Mouse (Mus musculus) T-helper 1 cell (primary cell): ENCODE data around the gene Gm42791.

Experiments
- in situ Hi-C: fragments of 300-600 bp; cut with MboI, MseI; formaldehyde crosslinking; loops from one replicate; pipeline ENCODE4 v1.15.1; 2025; ENCODE audit warnings: high pct_unique_total_duplicates

Gm42791 gene

GRCm38 (mm10) chr5:148978458-148979165 lies 16.3 kb downstream of the Gm42791 start:
- in situ Hi-C loops: no loop called here

- in situ Hi-C loops: no loop called here
These were observed 17.1 kb downstream of the Gm42791 start for GRCm38 (mm10) chr5:148977698-148978457.

GRCm38 (mm10) chr5:148976876-148977275 lies 18.1 kb downstream of the Gm42791 start:
- in situ Hi-C loops: no loop called here

GRCm38 (mm10) chr5:148975035-148975434 lies 19.9 kb downstream of the Gm42791 start:
- in situ Hi-C loops: no loop called here

GRCm38 (mm10) chr5:148973019-148973668 lies 21.8 kb downstream of the Gm42791 start:
- in situ Hi-C loops: no loop called here

GRCm38 (mm10) chr5:148972167-148972566 lies 22.8 kb downstream of the Gm42791 start:
- in situ Hi-C loops: no loop called here

- in situ Hi-C loops: no loop called here
These were observed 25.3 kb downstream of the Gm42791 start for GRCm38 (mm10) chr5:148969648-148970047.

GRCm38 (mm10) chr5:148968958-148969576 lies 25.9 kb downstream of the Gm42791 start:
- in situ Hi-C loops: no loop called here

GRCm38 (mm10) chr5:148968179-148968578 lies 26.8 kb downstream of the Gm42791 start:
- in situ Hi-C loops: no loop called here

GRCm38 (mm10) chr5:148966395-148966794 lies 28.6 kb downstream of the Gm42791 start:
- in situ Hi-C loops: no loop called here

- in situ Hi-C loops: no loop called here
These were observed 29.1 kb downstream of the Gm42791 start for GRCm38 (mm10) chr5:148965691-148966333.

- in situ Hi-C loops: no loop called here
These were observed 29.8 kb downstream of the Gm42791 start for GRCm38 (mm10) chr5:148965089-148965591.

- in situ Hi-C loops: no loop called here
These were observed 30.7 kb downstream of the Gm42791 start for GRCm38 (mm10) chr5:148964251-148964650.

- in situ Hi-C loops: no loop called here
These were observed 34.7 kb downstream of the Gm42791 start for GRCm38 (mm10) chr5:148960211-148960610.

- in situ Hi-C loops: no loop called here
These were observed 35.6 kb downstream of the Gm42791 start for GRCm38 (mm10) chr5:148959068-148959990.

GRCm38 (mm10) chr5:148958355-148958754 lies 36.6 kb downstream of the Gm42791 start:
- in situ Hi-C loops: no loop called here

GRCm38 (mm10) chr5:148956898-148957535 lies 37.9 kb downstream of the Gm42791 start:
- in situ Hi-C loops: no loop called here

- in situ Hi-C loops: no loop called here
These were observed 38.9 kb downstream of the Gm42791 start for GRCm38 (mm10) chr5:148956091-148956490.

GRCm38 (mm10) chr5:148955575-148955974 lies 39.4 kb downstream of the Gm42791 start:
- in situ Hi-C loops: no loop called here
